9 mouse cellular contexts compared by ENCODE assay signal in the genomic region with DNA sequence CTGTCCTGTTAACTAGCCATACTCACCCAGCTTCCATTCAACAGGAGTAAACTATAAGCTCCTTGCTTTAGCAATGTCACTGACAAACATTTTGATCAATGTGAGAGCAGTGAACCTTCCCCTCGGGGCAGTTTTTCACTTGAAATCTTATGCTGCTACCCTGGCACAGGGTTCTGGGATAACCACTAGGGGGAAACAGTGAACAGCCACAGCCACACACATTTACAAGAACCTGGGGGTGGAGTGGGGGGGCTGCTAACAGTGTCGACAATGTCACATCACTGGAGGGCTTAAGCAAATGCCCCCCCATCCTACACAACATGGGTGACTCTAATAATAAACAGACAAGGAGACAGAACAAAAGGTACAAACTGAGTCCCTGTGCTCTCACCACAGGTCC. TPM values are rescaled to one million over a fixed set of nuclear protein-coding genes. Genes with fewer than 3 reads are reported as not detected.
DNase-seq lines count a peak whose midpoint lies in the region; ATAC-seq and TF ChIP-seq lines count a peak whose summit lies in the region.
"Had no signal": no experiment of that assay in that cellular context is flagged by ENCODE, and none has a peak within 500 bp of the region (broad histone marks: within the 10 kb centered on the region; RNA-seq: fewer than 3 reads in every experiment).

No protein-coding gene starts in this region.

- no peaks in the 10 kb centered on the region for H3K4me1 ChIP-seq in cerebellum, adult 2 months (ENCODE audit: control insufficient read depth, insufficient read depth, low read length)
- peaks cover 6% of the 10 kb centered on the region; the same call in 1 of the 2 replicates for H3K4me1 ChIP-seq in kidney, embryonic 15.5 days
- H3K4me1 ChIP-seq in stomach, postnatal 0 days (replicated peaks; ENCODE audit: control insufficient read depth, insufficient read depth): no peaks in the 10 kb centered on the region

- no peak for DNase-seq in cerebellum, adult 2 months
- DNase-seq in cerebellum, adult 8-10 months: no peak
- no peak for DNase-seq in kidney, postnatal 25 days
- DNase-seq in thymus, postnatal 0 days (ENCODE audit: low spot score): peak; percentile 11
- DNase-seq in thymus, adult 18-20 months: no peak
- peak; percentile 24 for DNase-seq in stomach, postnatal 0 days (ENCODE audit: low spot score)
- no peak for DNase-seq in frontal cortex, adult 2 months (ENCODE audit: extremely low spot score in 1 of 2, low spot score in 1 of 2)

- TF ChIP-seq POLR2A in cerebellum, adult 2 months (IDR thresholded peaks at IDR 0.05; ENCODE audit: borderline replicate concordance, insufficient read depth, low read length): no peak

- H3K4me3 ChIP-seq in cerebellum, adult 2 months (replicated peaks; ENCODE audit: insufficient read depth, low read depth, low read length): no peak overlapping the region
- no peak overlapping the region for H3K4me3 ChIP-seq in kidney, embryonic 15.5 days (replicated peaks)
- H3K4me3 ChIP-seq in stomach, postnatal 0 days (ENCODE audit: low read depth, low read length): no peak overlapping the region
- H3K4me3 ChIP-seq: neural tube, embryonic 12.5 days had no signal

- no peak overlapping the region for H3K27ac ChIP-seq in cerebellum, adult 2 months (ENCODE audit: insufficient read depth, low read length)
- no peak overlapping the region for H3K27ac ChIP-seq in kidney, embryonic 15.5 days
- H3K27ac ChIP-seq in stomach, postnatal 0 days (replicated peaks): no peak overlapping the region
- H3K27ac ChIP-seq: neural tube, embryonic 12.5 days had no signal

- 0 out of 2 replicates have a peak, but pooled peaks have one; percentile 25 for ATAC-seq in kidney, embryonic 15.5 days (replicated peaks; ENCODE audit: low FRiP score)
- ATAC-seq in stomach, postnatal 0 days (ENCODE audit: low FRiP score, low TSS enrichment): no peak

- WGBS in cerebellum, adult 2 months: 16% methylated on average over 2 of the region's 2 CpGs
- 16% methylated on average over 2 of the region's 2 CpGs for WGBS in kidney, embryonic 15.5 days
- WGBS in stomach, postnatal 0 days: 8% methylated on average over 2 of the region's 2 CpGs

- no peak overlapping the region for H3K4me2 ChIP-seq in kidney, embryonic 15.5 days
- H3K4me2 ChIP-seq in stomach, postnatal 0 days (replicated peaks; ENCODE audit: low read depth): no peak overlapping the region
- H3K4me2 ChIP-seq: neural tube, embryonic 12.5 days had no signal

- no peaks in the 10 kb centered on the region for H3K36me3 ChIP-seq in kidney, embryonic 15.5 days
- H3K36me3 ChIP-seq in stomach, postnatal 0 days (ENCODE audit: control insufficient read depth, insufficient read depth, low read length): no peaks in the 10 kb centered on the region; the same call in 1 of the 2 replicates
- H3K36me3 ChIP-seq: neural tube, embryonic 12.5 days had no signal

- peak; percentile 24; the same call in 1 of the 2 replicates for TF ChIP-seq CTCF in cerebellum, adult 2 months (IDR thresholded peaks at IDR 0.05; ENCODE audit: borderline replicate concordance, insufficient read depth, low read depth, low read length)
- TF ChIP-seq CTCF in stomach, postnatal 0 days (IDR thresholded peaks at IDR 0.05; ENCODE audit: low read depth): peak; percentile 75

- no peaks in the 10 kb centered on the region for H3K9me3 ChIP-seq in kidney, embryonic 15.5 days (replicated peaks)
- H3K9me3 ChIP-seq in stomach, postnatal 0 days (ENCODE audit: control insufficient read depth, low read length): no peaks in the 10 kb centered on the region
- H3K9me3 ChIP-seq: neural tube, embryonic 12.5 days had no signal

- no peak overlapping the region for H3K9ac ChIP-seq in kidney, embryonic 15.5 days
- 0 out of 2 replicates have a peak overlapping the region, but pooled peaks have one; percentile 2 for H3K9ac ChIP-seq in stomach, postnatal 0 days (ENCODE audit: low read length)
- H3K9ac ChIP-seq: neural tube, embryonic 12.5 days had no signal

- no peaks in the 10 kb centered on the region for H3K27me3 ChIP-seq in cerebellum, adult 2 months (ENCODE audit: control insufficient read depth, insufficient read depth, low read length)
- H3K27me3 ChIP-seq in kidney, embryonic 15.5 days: no peaks in the 10 kb centered on the region
- H3K27me3 ChIP-seq in stomach, postnatal 0 days (ENCODE audit: control insufficient read depth, insufficient read depth, low read length): no peaks in the 10 kb centered on the region
- H3K27me3 ChIP-seq: neural tube, embryonic 12.5 days had no signal

- TF ChIP-seq EP300 in stomach, postnatal 0 days (optimal IDR thresholded peaks at IDR 0.05): no peak

RNA-seq across cellular contexts. Expression of gene Ptpn3, which starts 51.0 kb away (rescaled TPM):
- 13.5 and 14.6 TPM in 2 replicates for polyA plus RNA-seq in cerebellum, adult 2 months (2012; rRNA removed)
- 8.3 and 9.7 TPM in 2 replicates for polyA plus RNA-seq in kidney, embryonic 15.5 days (2015; fragmentation: Nextera tagmentation; extraction: Ambion mirVana)
- 2.4 and 2.6 TPM in 2 replicates for polyA plus RNA-seq in thymus, postnatal 0 days (2015; fragmentation: Nextera tagmentation; extraction: Ambion mirVana)
- 4.3 and 5.2 TPM in 2 replicates for polyA plus RNA-seq in stomach, postnatal 0 days (2015; fragmentation: Nextera tagmentation; extraction: Ambion mirVana)
- polyA plus RNA-seq in frontal cortex, adult 2 months (2012; rRNA removed): 16.4 and 18.9 TPM in 2 replicates

Comparison
In these comparisons a context has a peak if more than half of its experiments do, and no peak if none do; other contexts are left out.
1. DNase-seq: peak in thymus, postnatal 0 days (single experiment) and stomach, postnatal 0 days (single experiment); none in cerebellum, adult 2 months (0 of 2), cerebellum, adult 8-10 months (single experiment), kidney, postnatal 25 days (0 of 2), thymus, adult 18-20 months (0 of 2) and frontal cortex, adult 2 months (0 of 2).